Mouse (Mus musculus): ENCODE results near the gene Il17ra. TPM values are rescaled to one million over a fixed set of nuclear protein-coding genes. Genes with fewer than 3 reads are reported as not detected.

Gene Il17ra
- polyA plus RNA-seq, 1 experiment from 2014 or later, result 10.6 TPM

DNA sequence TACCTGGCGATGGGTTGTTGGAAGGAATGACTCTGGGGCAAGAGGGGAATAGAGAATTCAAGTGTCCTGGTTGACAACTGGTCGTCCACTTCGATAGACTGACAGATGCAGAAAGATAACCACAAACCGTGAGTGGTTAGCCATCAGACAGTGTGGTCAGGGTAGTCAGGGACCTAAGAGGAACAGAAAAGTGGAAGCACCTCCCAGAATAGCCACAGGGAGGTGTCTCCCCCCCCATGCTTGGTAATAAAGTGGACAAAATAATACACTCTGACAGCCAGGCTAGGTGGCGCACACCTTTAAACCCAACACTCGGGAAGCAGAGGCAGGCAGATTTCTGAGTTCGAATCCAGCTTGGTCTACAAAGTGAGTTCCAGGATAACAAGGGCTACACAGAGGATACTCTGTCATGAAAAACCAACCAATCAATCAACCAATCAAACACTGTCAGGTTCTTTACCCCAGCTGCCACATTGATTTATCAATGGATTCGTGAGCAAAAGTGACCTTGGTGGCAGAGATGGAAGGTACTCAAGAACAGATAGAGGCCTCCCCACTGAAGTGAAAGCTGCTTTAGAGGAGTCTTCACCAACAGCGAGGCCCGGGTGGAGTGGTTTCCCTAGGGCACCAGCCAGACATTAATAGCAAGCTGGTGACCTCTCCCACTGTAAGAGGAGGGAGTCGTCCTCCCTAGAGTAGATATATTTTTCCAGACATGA, 10.5 kb upstream of the Il17ra start:
- no peaks in the 10 kb centered on the region for H3K36me3 ChIP-seq (replicated peaks; ENCODE audit: insufficient read depth, low read length)

GRCm38 (mm10) chr6:120453103-120453445, 10.0 kb upstream of the Il17ra start:
- TF ChIP-seq EP300 (IDR thresholded peaks at IDR 0.05; ENCODE audit: low read depth) (no peak), CTCF (IDR thresholded peaks at IDR 0.05; ENCODE audit: low read depth) (no peak)
- no peak overlapping the region for H3K27ac ChIP-seq (ENCODE audit: low read depth)
- no peaks in the 10 kb centered on the region for H3K27me3 ChIP-seq (ENCODE audit: insufficient read depth, low read length)
- no peak overlapping the region for H3K9ac ChIP-seq (replicated peaks)
- H3K36me3 ChIP-seq (replicated peaks; ENCODE audit: insufficient read depth, low read length), result no peaks in the 10 kb centered on the region
- 0 out of 2 replicates have a peak overlapping the region, but pooled peaks have one; percentile 0 for H3K4me2 ChIP-seq (ENCODE audit: low read depth, low read length)
- H3K4me3 ChIP-seq (ENCODE audit: low read depth, low read length), result no peak overlapping the region
- ATAC-seq (no peak), DNase-seq (no peak)
- H3K4me1 ChIP-seq (ENCODE audit: insufficient read depth), result peaks cover 22% of the 10 kb centered on the region
- no peaks in the 10 kb centered on the region for H3K9me3 ChIP-seq (ENCODE audit: low read length)
- 41% methylated on average over 5 of the region's 5 CpGs for WGBS (ENCODE audit: insufficient replicate concordance)

More for the DNA sequence above, 10.5 kb upstream of the Il17ra start:
- TF ChIP-seq EP300 (IDR thresholded peaks at IDR 0.05; ENCODE audit: low read depth) (no peak), CTCF (IDR thresholded peaks at IDR 0.05; ENCODE audit: low read depth) (peak; percentile 44)
- Histone ChIP-seq H3K4me3 (ENCODE audit: low read depth, low read length) (no peak overlapping the region), H3K27ac (ENCODE audit: low read depth) (no peak overlapping the region), H3K27me3 (ENCODE audit: insufficient read depth, low read length) (no peaks in the 10 kb centered on the region), H3K4me2 (ENCODE audit: low read depth, low read length) (0 out of 2 replicates have a peak overlapping the region, but pooled peaks have one; percentile 0), H3K4me1 (ENCODE audit: insufficient read depth) (peaks cover 22% of the 10 kb centered on the region), H3K9ac (replicated peaks) (no peak overlapping the region), H3K9me3 (ENCODE audit: low read length) (no peaks in the 10 kb centered on the region)
- DNase-seq (no peak), ATAC-seq (no peak)
- WGBS (ENCODE audit: insufficient replicate concordance), result 47% methylated on average over 11 of the region's 11 CpGs

- Histone ChIP-seq H3K36me3 (replicated peaks; ENCODE audit: insufficient read depth, low read length) (no peaks in the 10 kb centered on the region), H3K9me3 (ENCODE audit: low read length) (no peaks in the 10 kb centered on the region), H3K27me3 (ENCODE audit: insufficient read depth, low read length) (no peaks in the 10 kb centered on the region), H3K9ac (replicated peaks) (no peak overlapping the region), H3K4me1 (ENCODE audit: insufficient read depth) (peaks cover 22% of the 10 kb centered on the region), H3K4me3 (ENCODE audit: low read depth, low read length) (no peak overlapping the region), H3K27ac (ENCODE audit: low read depth) (no peak overlapping the region), H3K4me2 (ENCODE audit: low read depth, low read length) (no peak overlapping the region)
- DNase-seq (no peak), ATAC-seq (no peak)
- 73% methylated on average over 3 of the region's 3 CpGs for WGBS (ENCODE audit: insufficient replicate concordance)
- TF ChIP-seq EP300 (IDR thresholded peaks at IDR 0.05; ENCODE audit: low read depth) (no peak), CTCF (IDR thresholded peaks at IDR 0.05; ENCODE audit: low read depth) (no peak)
Observed at GRCm38 (mm10) chr6:120453556-120453955, 9.5 kb upstream of the Il17ra start.

- Histone ChIP-seq H3K4me2 (ENCODE audit: low read depth, low read length) (peak overlapping the region; percentile 53), H3K4me1 (ENCODE audit: insufficient read depth) (peaks cover 22% of the 10 kb centered on the region), H3K27me3 (ENCODE audit: insufficient read depth, low read length) (no peaks in the 10 kb centered on the region), H3K9me3 (ENCODE audit: low read length) (no peaks in the 10 kb centered on the region), H3K9ac (replicated peaks) (0 out of 2 replicates have a peak overlapping the region, but pooled peaks have one; percentile 26), H3K27ac (ENCODE audit: low read depth) (peak overlapping the region; percentile 76), H3K4me3 (ENCODE audit: low read depth, low read length) (0 out of 2 replicates have a peak overlapping the region, but pooled peaks have one; percentile 4), H3K36me3 (replicated peaks; ENCODE audit: insufficient read depth, low read length) (no peaks in the 10 kb centered on the region)
- DNase-seq (peak; percentile 48), ATAC-seq (peak; percentile 93)
- 14% methylated on average over 11 of the region's 11 CpGs for WGBS (ENCODE audit: insufficient replicate concordance)
- peak; percentile 69; the same call in 1 of the 2 replicates for TF ChIP-seq EP300 (IDR thresholded peaks at IDR 0.05; ENCODE audit: low read depth)
- TF ChIP-seq CTCF (IDR thresholded peaks at IDR 0.05; ENCODE audit: low read depth), result no peak
Observed at GRCm38 (mm10) chr6:120454627-120455077, 8.4 kb upstream of the Il17ra start.

DNA sequence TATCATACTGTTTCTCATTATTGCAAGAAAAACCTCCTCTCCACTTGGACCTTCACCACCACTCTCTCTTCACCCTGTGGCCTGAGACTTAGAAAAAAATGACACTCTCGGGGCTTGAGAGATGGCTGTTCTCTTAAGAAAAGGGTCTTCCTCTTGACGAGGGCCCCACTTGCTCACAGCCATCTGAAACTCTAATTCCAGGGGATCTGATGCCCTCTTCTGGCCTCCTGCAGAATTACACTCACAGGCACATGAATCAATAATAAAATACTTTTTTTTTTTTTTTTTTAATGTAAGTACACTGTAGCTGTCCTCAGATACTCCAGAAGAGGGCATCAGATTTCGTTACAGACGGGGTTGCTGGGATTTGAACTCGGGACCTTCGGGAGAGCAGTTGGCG, 6.0 kb upstream of the Il17ra start:
- no peaks in the 10 kb centered on the region for H3K9me3 ChIP-seq (ENCODE audit: low read length)
- no peak overlapping the region for H3K4me2 ChIP-seq (ENCODE audit: low read depth, low read length)
- no peak overlapping the region for H3K4me3 ChIP-seq (ENCODE audit: low read depth, low read length)
- no peak overlapping the region for H3K9ac ChIP-seq (replicated peaks)
- no peak overlapping the region for H3K27ac ChIP-seq (ENCODE audit: low read depth)
- DNase-seq, result no peak
- no peak for ATAC-seq
- TF ChIP-seq CTCF (IDR thresholded peaks at IDR 0.05; ENCODE audit: low read depth), result peak; percentile 70
- TF ChIP-seq EP300 (IDR thresholded peaks at IDR 0.05; ENCODE audit: low read depth), result no peak
- no peaks in the 10 kb centered on the region for H3K36me3 ChIP-seq (replicated peaks; ENCODE audit: insufficient read depth, low read length)
- peaks cover 22% of the 10 kb centered on the region for H3K4me1 ChIP-seq (ENCODE audit: insufficient read depth)
- H3K27me3 ChIP-seq (ENCODE audit: insufficient read depth, low read length), result 0 out of 2 replicates have a peak, but pooled peaks cover 2% of the 10 kb centered on the region
- 53% methylated on average over 7 of the region's 7 CpGs for WGBS (ENCODE audit: insufficient replicate concordance)

- no peak overlapping the region for H3K4me3 ChIP-seq (ENCODE audit: low read depth, low read length)
- DNase-seq, result no peak
- TF ChIP-seq EP300 (IDR thresholded peaks at IDR 0.05; ENCODE audit: low read depth), result no peak
- no peaks in the 10 kb centered on the region for H3K9me3 ChIP-seq (ENCODE audit: low read length)
- no peak overlapping the region for H3K9ac ChIP-seq (replicated peaks)
- H3K36me3 ChIP-seq (replicated peaks; ENCODE audit: insufficient read depth, low read length), result no peaks in the 10 kb centered on the region
- no peak overlapping the region for H3K27ac ChIP-seq (ENCODE audit: low read depth)
- WGBS (ENCODE audit: insufficient replicate concordance), result 83% methylated on average over 5 of the region's 5 CpGs
- H3K27me3 ChIP-seq (ENCODE audit: insufficient read depth, low read length), result 0 out of 2 replicates have a peak, but pooled peaks cover 2% of the 10 kb centered on the region
- no peak overlapping the region for H3K4me2 ChIP-seq (ENCODE audit: low read depth, low read length)
- H3K4me1 ChIP-seq (ENCODE audit: insufficient read depth), result peaks cover 17% of the 10 kb centered on the region
- no peak for ATAC-seq
Observed at GRCm38 (mm10) chr6:120457751-120458150, 5.3 kb upstream of the Il17ra start.

All from liver, postnatal 0 days (tissue).